Mouse (Mus musculus) neural tube, embryonic 12.5 days (tissue): ENCODE results near the gene Psmb1. TPM values are rescaled to one million over a fixed set of nuclear protein-coding genes. Genes with fewer than 3 reads are reported as not detected.

ENCODE experiments used
- ATAC-seq: fragments of 200-750 bp; cut with Nextera tagmentation; 2 replicates; pipeline ENCODE4 v1.8.0; 2017; ENCODE audit warnings: low read depth, mild to moderate bottlenecking, moderate TSS enrichment, moderate library complexity; ENCODE audit not compliant: low FRiP score
- H3K27ac ChIP-seq: fragments of 300-500 bp; sonication (generic); 2 replicates; pipeline ENCODE4 v1.5.1; 2016
- H3K27me3 ChIP-seq: fragments of 300-500 bp; sonication (generic); replicated peaks from 2 replicates; pipeline ENCODE4 v1.6.1; 2016; ENCODE audit warnings: mild to moderate bottlenecking
- H3K36me3 ChIP-seq: fragments of 300-500 bp; sonication (generic); 2 replicates; pipeline ENCODE4 v1.6.1; 2016; ENCODE audit warnings: mild to moderate bottlenecking
- H3K4me1 ChIP-seq: fragments of 300-500 bp; sonication (generic); 2 replicates; pipeline ENCODE4 v1.6.1; 2016
- H3K4me2 ChIP-seq: fragments of 300-500 bp; sonication (generic); replicated peaks from 2 replicates; pipeline ENCODE4 v1.6.1; 2016; ENCODE audit warnings: mild to moderate bottlenecking
- H3K4me3 ChIP-seq: fragments of 300-500 bp; sonication (generic); 2 replicates; pipeline ENCODE4 v1.5.1; 2016
- H3K9ac ChIP-seq: fragments of 300-500 bp; sonication (generic); 2 replicates; pipeline ENCODE4 v1.6.1; 2016; ENCODE audit warnings: mild to moderate bottlenecking
- H3K9me3 ChIP-seq: fragments of 300-500 bp; sonication (generic); 2 replicates; pipeline ENCODE4 v1.6.1; 2016; ENCODE audit warnings: mild to moderate bottlenecking
- WGBS: fragments of 180-500 bp; shearing (Covaris S2); methylation state at CpG from one replicate; pipeline ENCODE4 v1.1.7; 2016; 5-methylcytosine and 5-hydroxymethylcytosine counted together
- polyA plus RNA-seq: library from polyadenylated mRNA; unstranded; fragments of >200 nt; fragmentation: Nextera tagmentation; extraction: Ambion mirVana; gene quantifications from 2 replicates; pipeline ENCODE4 v1.2.1, GENCODE M21; 2016

The Psmb1 gene
- polyA plus RNA-seq, 1 experiment from 2014 or later, result 252 TPM

DNA sequence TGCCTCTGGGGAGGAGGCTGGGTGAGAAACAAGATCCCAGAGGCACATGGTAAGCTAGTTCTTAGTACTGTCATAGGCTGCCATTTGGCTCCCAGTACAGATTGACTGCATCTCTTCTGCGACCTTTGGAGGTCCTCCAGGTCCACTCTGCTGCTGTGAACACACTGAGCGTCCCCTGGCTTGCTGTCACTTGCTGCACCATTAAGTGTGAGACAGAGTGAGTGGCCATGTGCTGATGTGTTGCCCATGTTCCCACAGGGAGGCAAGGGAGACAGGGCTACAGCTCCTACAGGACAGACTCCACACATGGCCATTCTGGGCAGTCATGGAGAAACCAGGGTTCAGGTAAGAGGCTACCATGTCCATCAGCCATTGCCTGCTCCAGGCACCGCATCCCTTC lies 73.6 kb downstream of the Psmb1 start:
- no peak overlapping the region for H3K4me3 ChIP-seq
- H3K9ac ChIP-seq, result no peak overlapping the region
- no peak overlapping the region for H3K4me2 ChIP-seq
- no peaks in the 10 kb centered on the region for H3K4me1 ChIP-seq
- no peaks in the 10 kb centered on the region for H3K9me3 ChIP-seq
- no peak for ATAC-seq
- H3K36me3 ChIP-seq, result peaks cover 87% of the 10 kb centered on the region
- H3K27me3 ChIP-seq, result no peaks in the 10 kb centered on the region
- no peak overlapping the region for H3K27ac ChIP-seq
- WGBS, result 88% methylated on average over 3 of the region's 3 CpGs

Other genes with a start within 250 kb of the Psmb1 start
- 77.5 and 80.4 TPM in 2 replicates for gene Dll1, start 122.9 kb downstream of the Psmb1 start, polyA plus RNA-seq
- gene Fam120b, start 103.5 kb downstream of the Psmb1 start, polyA plus RNA-seq, result 40.8 and 44.5 TPM in 2 replicates
- 56.1 and 60.4 TPM in 2 replicates for gene Tbp, start 137 bp upstream of the Psmb1 start, polyA plus RNA-seq
- gene Pdcd2, start 27.6 kb upstream of the Psmb1 start, polyA plus RNA-seq, result 66.3 and 70.3 TPM in 2 replicates
- gene Prdm9, start 64.6 kb upstream of the Psmb1 start, polyA plus RNA-seq, result 3.8 and 4.2 TPM in 2 replicates
- 38.0 and 40.4 TPM in 2 replicates for gene Chd1, start 205.2 kb upstream of the Psmb1 start, polyA plus RNA-seq